Mouse (Mus musculus) liver, embryonic 16.5 days (tissue): ENCODE measurements around the gene Sirt1. TPM values are rescaled to one million over a fixed set of nuclear protein-coding genes. Genes with fewer than 3 reads are reported as not detected.
"Not testable (repeated sequence)": the region's sequence is repeated elsewhere in the genome, so short reads cannot be mapped to it uniquely, and the experiment has no call there.

Source experiments
- ATAC-seq: fragments of 200-750 bp; cut with Nextera tagmentation; 2 replicates; pipeline ENCODE4 v1.8.0; 2017; ENCODE audit warnings: low read depth, mild to moderate bottlenecking, moderate number of reproducible peaks, moderate library complexity
- H3K27ac ChIP-seq: fragments of 300-500 bp; sonication (generic); 2 replicates; pipeline ENCODE4 v1.5.1; 2014; ENCODE audit warnings: mild to moderate bottlenecking, low read length
- H3K27me3 ChIP-seq: fragments of 300-500 bp; sonication (generic); 2 replicates; pipeline ENCODE4 v1.6.1; 2014; ENCODE audit warnings: low read depth, low read length, mixed read lengths; ENCODE audit not compliant: control insufficient read depth, insufficient read depth
- H3K36me3 ChIP-seq: fragments of 300-500 bp; sonication (generic); 2 replicates; pipeline ENCODE4 v1.6.1; 2014; ENCODE audit warnings: mild to moderate bottlenecking; ENCODE audit not compliant: control insufficient read depth, insufficient read depth
- H3K4me1 ChIP-seq: fragments of 300-500 bp; sonication (generic); 2 replicates; pipeline ENCODE4 v1.6.1; 2014; ENCODE audit warnings: low read depth, low read length, mixed read lengths; ENCODE audit not compliant: control insufficient read depth
- H3K4me2 ChIP-seq: fragments of 300-500 bp; sonication (generic); 2 replicates; pipeline ENCODE4 v1.6.1; 2014; ENCODE audit warnings: low read depth, low read length, mixed read lengths
- H3K4me3 ChIP-seq: fragments of 300-500 bp; sonication (generic); 2 replicates; pipeline ENCODE4 v1.5.1; 2014; ENCODE audit warnings: low read depth, mild to moderate bottlenecking, low read length
- H3K9ac ChIP-seq: fragments of 300-500 bp; sonication (generic); 2 replicates; pipeline ENCODE4 v1.6.1; 2014; ENCODE audit warnings: low read depth, low read length
- H3K9me3 ChIP-seq: fragments of 300-500 bp; sonication (generic); replicated peaks from 2 replicates; pipeline ENCODE4 v1.6.1; 2016; ENCODE audit warnings: low read length; ENCODE audit not compliant: control insufficient read depth
- WGBS: fragments of 180-500 bp; shearing (Covaris S2); extraction: QIAGEN DNeasy Blood & Tissue Kit; methylation state at CpG from one replicate; pipeline ENCODE4 v1.1.7; 2014; ENCODE audit not compliant: insufficient replicate concordance; 5-methylcytosine and 5-hydroxymethylcytosine counted together
- polyA plus RNA-seq: library from polyadenylated mRNA; unstranded; fragments of >200 nt; fragmentation: Nextera tagmentation; extraction: Ambion mirVana; gene quantifications from 2 replicates; pipeline ENCODE4 v1.2.1, GENCODE M21; 2015

Sirt1 gene
- polyA plus RNA-seq, 1 experiment from 2014 or later: 2.4 TPM

GRCm38 (mm10) chr10:63402731-63403504 lies 21.4 kb upstream of the Sirt1 start:
- WGBS: 70% methylated on average over 5 of the region's 5 CpGs
- Histone ChIP-seq H3K4me3 (no peak overlapping the region), H3K4me1 (no peaks in the 10 kb centered on the region), H3K4me2 (no peak overlapping the region), H3K36me3 (peaks cover 5% of the 10 kb centered on the region), H3K9ac (no peak overlapping the region), H3K27me3 (no peaks in the 10 kb centered on the region), H3K9me3 (no peaks in the 10 kb centered on the region), H3K27ac (peak overlapping the region; percentile 41; the same call in 1 of the 2 replicates)
- peak; percentile 51 for ATAC-seq

GRCm38 (mm10) chr10:63396963-63397362 lies 15.5 kb upstream of the Sirt1 start:
- no peak overlapping the region for H3K9ac ChIP-seq

GRCm38 (mm10) chr10:63388948-63389347 lies 7.4 kb upstream of the Sirt1 start:
- Histone ChIP-seq H3K9ac (no peak overlapping the region), H3K36me3 (no peaks in the 10 kb centered on the region), H3K4me1 (no peaks in the 10 kb centered on the region; the same call in 1 of the 2 replicates), H3K9me3 (no peaks in the 10 kb centered on the region), H3K4me3 (no peak overlapping the region), H3K4me2 (0 out of 2 replicates have a peak overlapping the region, but pooled peaks have one; percentile 7), H3K27ac (no peak overlapping the region), H3K27me3 (no peaks in the 10 kb centered on the region)
- WGBS: 49% methylated on average over 4 of the region's 4 CpGs
- ATAC-seq: no peak

More at GRCm38 (mm10) chr10:63396963-63397362, 15.5 kb upstream of the Sirt1 start:
- Histone ChIP-seq H3K27me3 (no peaks in the 10 kb centered on the region), H3K4me1 (no peaks in the 10 kb centered on the region), H3K27ac (no peak overlapping the region), H3K36me3 (no peaks in the 10 kb centered on the region), H3K9me3 (no peaks in the 10 kb centered on the region), H3K4me2 (no peak overlapping the region), H3K4me3 (no peak overlapping the region)
- 76% methylated on average over 10 of the region's 10 CpGs for WGBS
- ATAC-seq: no peak

- Histone ChIP-seq H3K9me3 (no peaks in the 10 kb centered on the region), H3K36me3 (no peaks in the 10 kb centered on the region), H3K4me3 (peak overlapping the region; percentile 72), H3K27me3 (no peaks in the 10 kb centered on the region), H3K27ac (no peak overlapping the region), H3K4me1 (peaks cover 1% of the 10 kb centered on the region), H3K4me2 (peak overlapping the region; percentile 77), H3K9ac (peak overlapping the region; percentile 77)
- ATAC-seq: no peak
- WGBS: 2% methylated on average over 10 of the region's 10 CpGs
Measured at GRCm38 (mm10) chr10:63386991-63387390, 5.5 kb upstream of the Sirt1 start.

- WGBS: under 1% methylated on average over 19 of the region's 19 CpGs
- Histone ChIP-seq H3K4me1 (peaks cover 7% of the 10 kb centered on the region), H3K27ac (peak overlapping the region; percentile 81), H3K9me3 (no peaks in the 10 kb centered on the region), H3K36me3 (no peaks in the 10 kb centered on the region), H3K4me3 (peak overlapping the region; percentile 72), H3K4me2 (peak overlapping the region; percentile 77), H3K9ac (peak overlapping the region; percentile 77), H3K27me3 (no peaks in the 10 kb centered on the region)
- ATAC-seq: peak; percentile 84
Measured at GRCm38 (mm10) chr10:63386444-63386843, 4.9 kb upstream of the Sirt1 start.

- not testable (repeated sequence) for H3K36me3 ChIP-seq, H3K4me1 ChIP-seq, ATAC-seq, H3K9me3 ChIP-seq, H3K27me3 ChIP-seq, H3K9ac ChIP-seq
- WGBS: 17% methylated on average over 5 of the region's 5 CpGs
- Histone ChIP-seq H3K27ac (peak overlapping the region; percentile 81; the same call in 1 of the 2 replicates), H3K4me3 (peak overlapping the region; percentile 72), H3K4me2 (peak overlapping the region; percentile 77)
Measured at GRCm38 (mm10) chr10:63385897-63386296, 4.4 kb upstream of the Sirt1 start.

- peak within 1 kb of the TSS; percentile 57 for H3K9ac ChIP-seq
- WGBS: under 1% methylated on average over 28 of the region's 28 CpGs
- H3K36me3 ChIP-seq: no peaks in the 10 kb centered on the region
- no peaks in the 10 kb centered on the region for H3K27me3 ChIP-seq
- peak within 1 kb of the TSS; percentile 95 for H3K4me2 ChIP-seq
- H3K9me3 ChIP-seq: no peaks in the 10 kb centered on the region
- peaks cover 10% of the 10 kb centered on the region for H3K4me1 ChIP-seq
- ATAC-seq: peak; percentile 91
- no peak within 1 kb of the TSS for H3K27ac ChIP-seq
- H3K4me3 ChIP-seq: peak within 1 kb of the TSS; percentile 63
Measured at GRCm38 (mm10) chr10:63382372-63383279, 1.1 kb upstream of the Sirt1 start, which contains the start of gene Dnajc12. Dnajc12 (plus strand) TSS chr10:63382443.

- Histone ChIP-seq H3K27ac (no peak overlapping the region), H3K4me2 (no peak overlapping the region), H3K27me3 (no peaks in the 10 kb centered on the region), H3K36me3 (no peaks in the 10 kb centered on the region), H3K4me3 (no peak overlapping the region), H3K9ac (no peak overlapping the region), H3K9me3 (no peaks in the 10 kb centered on the region), H3K4me1 (peaks cover 10% of the 10 kb centered on the region)
- ATAC-seq: no peak
- 59% methylated on average over 6 of the region's 6 CpGs for WGBS
Measured at GRCm38 (mm10) chr10:63378948-63379680, 2.4 kb downstream of the Sirt1 start.
